Mouse (Mus musculus): ENCODE results near the gene Zfp385b. TPM values are rescaled to one million over a fixed set of nuclear protein-coding genes. Genes with fewer than 3 reads are reported as not detected.
A peak's percentile ranks its signal among the peaks of the same experiment; 100 is the strongest.

The Zfp385b gene
- polyA plus RNA-seq, 1 experiment from 2014 or later: 5.6 TPM

DNA sequence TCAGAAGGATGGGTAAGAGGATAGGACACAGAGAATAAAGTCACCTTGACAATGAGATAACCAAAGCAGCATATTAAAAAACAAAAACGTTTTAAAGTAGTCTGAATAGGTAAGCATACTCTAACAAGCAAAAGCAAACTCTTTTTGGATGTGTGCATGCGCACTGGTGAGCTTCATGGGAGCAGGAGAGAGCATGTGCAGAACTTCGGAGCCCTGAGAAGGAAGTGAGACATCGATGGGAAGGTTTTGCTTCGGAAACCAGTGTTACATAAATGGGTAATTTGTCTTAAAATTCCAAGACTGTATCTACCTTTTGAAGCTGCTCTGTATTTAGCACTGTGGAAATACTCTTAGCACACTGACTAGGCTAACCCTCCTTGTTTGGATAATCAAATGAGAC lies 137.2 kb downstream of the Zfp385b start:
- no peak overlapping the region for H3K4me3 ChIP-seq (ENCODE audit: low read depth, low read length)
- no peaks in the 10 kb centered on the region for H3K27me3 ChIP-seq (ENCODE audit: insufficient read depth, low read length)
- no peaks in the 10 kb centered on the region for H3K36me3 ChIP-seq (ENCODE audit: insufficient read depth)
- H3K9ac ChIP-seq: no peak overlapping the region
- H3K9me3 ChIP-seq (ENCODE audit: low read depth, low read length): no peaks in the 10 kb centered on the region
- TF ChIP-seq CTCF (IDR thresholded peaks at IDR 0.05; ENCODE audit: low read depth): no peak
- WGBS: 71% methylated on average over 5 of the region's 5 CpGs
- H3K4me2 ChIP-seq: no peak overlapping the region
- no peak overlapping the region for H3K27ac ChIP-seq (ENCODE audit: low read depth)
- no peak for ATAC-seq (ENCODE audit: insufficient read depth)
- no peak for DNase-seq
- H3K4me1 ChIP-seq (ENCODE audit: insufficient read depth): no peaks in the 10 kb centered on the region

DNA sequence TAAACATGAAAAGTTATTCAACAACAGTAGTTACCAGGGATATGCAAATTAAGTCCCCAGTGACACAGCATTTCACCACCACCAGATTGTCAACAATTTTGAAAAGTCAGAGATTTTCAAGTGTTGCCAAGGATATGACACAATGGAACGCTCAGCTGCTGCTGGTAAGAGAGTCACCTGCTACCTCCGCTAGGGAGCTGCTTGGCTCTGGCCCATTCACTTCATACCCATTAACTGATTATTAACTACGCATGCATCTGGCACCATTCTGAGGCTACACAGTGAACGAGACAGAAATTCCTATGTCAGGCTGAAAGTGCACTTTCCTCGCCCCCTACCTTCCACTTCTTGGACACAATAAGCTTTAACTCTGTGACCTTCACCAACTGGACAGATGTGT lies 137.7 kb downstream of the Zfp385b start:
- no peak for DNase-seq
- H3K9me3 ChIP-seq (ENCODE audit: low read depth, low read length): no peaks in the 10 kb centered on the region
- no peaks in the 10 kb centered on the region for H3K4me1 ChIP-seq (ENCODE audit: insufficient read depth)
- H3K4me3 ChIP-seq (ENCODE audit: low read depth, low read length): no peak overlapping the region
- 63% methylated on average over 5 of the region's 5 CpGs for WGBS
- H3K27me3 ChIP-seq (ENCODE audit: insufficient read depth, low read length): no peaks in the 10 kb centered on the region
- no peak for ATAC-seq (ENCODE audit: insufficient read depth)
- no peak overlapping the region for H3K9ac ChIP-seq
- no peaks in the 10 kb centered on the region for H3K36me3 ChIP-seq (ENCODE audit: insufficient read depth)
- no peak overlapping the region for H3K4me2 ChIP-seq
- no peak for TF ChIP-seq CTCF (IDR thresholded peaks at IDR 0.05; ENCODE audit: low read depth)
- no peak overlapping the region for H3K27ac ChIP-seq (ENCODE audit: low read depth)

DNA sequence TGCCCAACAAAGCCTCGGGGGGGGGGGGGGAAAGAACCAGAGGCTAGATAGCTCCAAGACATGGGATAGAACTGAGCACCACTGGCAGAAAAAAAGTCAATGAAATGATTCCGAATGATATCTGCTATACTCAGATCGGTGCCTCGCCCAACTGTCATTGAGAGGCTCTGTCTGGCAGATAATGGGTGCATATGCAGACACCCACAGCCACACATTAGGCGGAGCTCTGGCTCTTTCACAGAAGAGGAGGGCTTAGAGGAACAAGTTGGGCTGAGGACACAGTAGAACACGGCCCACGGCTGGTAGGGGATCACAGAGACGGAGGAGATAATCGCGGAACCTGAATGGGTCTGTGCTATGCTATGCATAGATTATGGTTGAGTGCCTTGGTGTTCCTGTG lies 145.7 kb downstream of the Zfp385b start:
- WGBS: 85% methylated on average over 10 of the region's 10 CpGs
- H3K27me3 ChIP-seq (ENCODE audit: insufficient read depth, low read length): no peaks in the 10 kb centered on the region
- H3K27ac ChIP-seq (ENCODE audit: low read depth): no peak overlapping the region
- no peak overlapping the region for H3K4me3 ChIP-seq (ENCODE audit: low read depth, low read length)
- TF ChIP-seq CTCF (IDR thresholded peaks at IDR 0.05; ENCODE audit: low read depth): no peak
- no peak overlapping the region for H3K4me2 ChIP-seq
- no peak for DNase-seq
- no peak for ATAC-seq (ENCODE audit: insufficient read depth)
- no peaks in the 10 kb centered on the region for H3K36me3 ChIP-seq (ENCODE audit: insufficient read depth)
- no peaks in the 10 kb centered on the region for H3K9me3 ChIP-seq (ENCODE audit: low read depth, low read length)
- no peaks in the 10 kb centered on the region for H3K4me1 ChIP-seq (ENCODE audit: insufficient read depth)
- no peak overlapping the region for H3K9ac ChIP-seq

DNA sequence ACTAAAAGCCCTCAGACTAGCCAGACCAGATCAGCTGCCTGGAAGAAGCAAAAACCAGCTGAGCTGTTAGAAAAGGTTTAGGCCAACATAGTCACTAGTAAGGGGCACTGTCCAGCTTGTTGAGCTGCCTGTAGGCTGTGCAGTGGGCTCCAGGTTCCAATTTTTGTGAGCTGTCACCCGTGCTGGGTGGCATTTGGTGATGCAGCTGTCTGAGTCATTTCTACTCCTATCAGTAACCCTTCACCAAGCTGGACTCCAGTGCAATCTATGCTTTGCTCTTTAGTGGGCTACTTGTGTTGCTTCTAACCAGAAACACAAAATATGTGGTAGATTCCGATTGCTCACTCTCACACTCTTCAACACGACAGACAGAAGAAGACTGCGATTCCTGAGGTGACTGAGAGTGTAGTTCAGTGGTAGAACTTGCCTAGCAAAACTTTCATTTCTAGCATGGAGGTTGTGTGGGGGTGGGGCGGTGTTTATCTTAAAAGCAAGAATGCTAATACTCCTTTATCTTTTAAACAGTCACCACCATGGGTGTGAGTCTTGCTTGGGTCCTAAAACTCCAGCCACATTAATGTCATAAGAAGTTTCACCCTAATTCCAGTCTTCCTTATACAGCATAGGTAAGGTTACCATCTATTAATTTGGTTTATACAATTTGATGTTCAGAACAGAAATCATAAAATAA lies 147.1 kb downstream of the Zfp385b start:
- no peak for ATAC-seq (ENCODE audit: insufficient read depth)
- no peak for DNase-seq

DNA sequence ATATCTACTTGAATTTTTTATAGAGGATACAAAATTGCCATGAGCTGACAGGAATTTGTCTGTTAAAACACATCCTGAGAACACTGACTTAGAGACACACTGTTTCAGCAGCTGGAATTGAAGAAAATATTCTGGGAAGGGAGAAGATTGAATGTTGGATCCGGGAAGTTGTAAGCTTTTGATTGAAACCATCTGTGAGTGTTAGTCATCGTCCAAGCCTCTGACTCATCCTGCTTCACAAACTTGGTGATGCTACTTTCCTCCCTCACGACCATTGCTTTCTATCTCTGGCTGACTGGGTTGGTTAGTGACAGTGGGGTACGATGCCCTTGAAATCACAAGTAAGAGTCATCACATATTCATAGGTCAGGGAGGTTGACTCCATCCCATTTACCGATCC lies 157.3 kb downstream of the Zfp385b start:
- H3K27me3 ChIP-seq (ENCODE audit: insufficient read depth, low read length): no peaks in the 10 kb centered on the region
- H3K9me3 ChIP-seq (ENCODE audit: low read depth, low read length): no peaks in the 10 kb centered on the region
- no peaks in the 10 kb centered on the region for H3K36me3 ChIP-seq (ENCODE audit: insufficient read depth)
- no peak for TF ChIP-seq CTCF (IDR thresholded peaks at IDR 0.05; ENCODE audit: low read depth)
- no peak overlapping the region for H3K4me3 ChIP-seq (ENCODE audit: low read depth, low read length)
- peak; percentile 19 for DNase-seq
- ATAC-seq (ENCODE audit: insufficient read depth): no peak
- WGBS: 61% methylated on average over 5 of the region's 5 CpGs
- H3K4me2 ChIP-seq: no peak overlapping the region
- H3K4me1 ChIP-seq (ENCODE audit: insufficient read depth): no peaks in the 10 kb centered on the region
- no peak overlapping the region for H3K9ac ChIP-seq
- H3K27ac ChIP-seq (ENCODE audit: low read depth): no peak overlapping the region

More for the DNA sequence above, 147.1 kb downstream of the Zfp385b start:
- Histone ChIP-seq H3K4me3 (ENCODE audit: low read depth, low read length) (no peak overlapping the region), H3K27me3 (ENCODE audit: insufficient read depth, low read length) (no peaks in the 10 kb centered on the region), H3K4me2 (no peak overlapping the region), H3K27ac (ENCODE audit: low read depth) (no peak overlapping the region), H3K9me3 (ENCODE audit: low read depth, low read length) (no peaks in the 10 kb centered on the region), H3K36me3 (ENCODE audit: insufficient read depth) (no peaks in the 10 kb centered on the region), H3K9ac (no peak overlapping the region), H3K4me1 (ENCODE audit: insufficient read depth) (no peaks in the 10 kb centered on the region)
- 79% methylated on average over 5 of the region's 5 CpGs for WGBS
- no peak for TF ChIP-seq CTCF (IDR thresholded peaks at IDR 0.05; ENCODE audit: low read depth)

DNA sequence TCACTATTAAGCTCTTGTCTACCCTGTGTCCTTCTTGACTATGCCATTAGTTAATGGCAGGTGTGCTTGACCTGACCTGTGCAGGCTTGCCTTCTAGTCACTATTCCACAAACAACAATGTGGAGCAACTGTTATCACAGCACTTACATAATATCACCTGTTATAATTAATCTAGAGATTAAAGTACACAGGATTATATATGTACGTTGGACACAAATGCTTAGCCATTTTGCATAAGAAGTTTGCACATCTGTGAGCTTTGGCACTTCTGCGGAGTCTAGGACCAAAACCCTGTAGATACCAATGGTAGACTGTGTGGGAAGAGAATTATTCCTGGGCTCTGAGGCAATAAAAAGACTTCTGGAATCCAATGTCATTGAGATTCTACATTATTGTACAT lies 165.8 kb downstream of the Zfp385b start:
- Histone ChIP-seq H3K27me3 (ENCODE audit: insufficient read depth, low read length) (no peaks in the 10 kb centered on the region), H3K4me2 (no peak overlapping the region), H3K9me3 (ENCODE audit: low read depth, low read length) (no peaks in the 10 kb centered on the region), H3K4me3 (ENCODE audit: low read depth, low read length) (no peak overlapping the region), H3K9ac (no peak overlapping the region), H3K36me3 (ENCODE audit: insufficient read depth) (no peaks in the 10 kb centered on the region), H3K27ac (ENCODE audit: low read depth) (no peak overlapping the region), H3K4me1 (ENCODE audit: insufficient read depth) (no peaks in the 10 kb centered on the region)
- ATAC-seq (ENCODE audit: insufficient read depth) (no peak), DNase-seq (no peak)
- no peak for TF ChIP-seq CTCF (IDR thresholded peaks at IDR 0.05; ENCODE audit: low read depth)
- 95% methylated on average over 2 of the region's 2 CpGs for WGBS

DNA sequence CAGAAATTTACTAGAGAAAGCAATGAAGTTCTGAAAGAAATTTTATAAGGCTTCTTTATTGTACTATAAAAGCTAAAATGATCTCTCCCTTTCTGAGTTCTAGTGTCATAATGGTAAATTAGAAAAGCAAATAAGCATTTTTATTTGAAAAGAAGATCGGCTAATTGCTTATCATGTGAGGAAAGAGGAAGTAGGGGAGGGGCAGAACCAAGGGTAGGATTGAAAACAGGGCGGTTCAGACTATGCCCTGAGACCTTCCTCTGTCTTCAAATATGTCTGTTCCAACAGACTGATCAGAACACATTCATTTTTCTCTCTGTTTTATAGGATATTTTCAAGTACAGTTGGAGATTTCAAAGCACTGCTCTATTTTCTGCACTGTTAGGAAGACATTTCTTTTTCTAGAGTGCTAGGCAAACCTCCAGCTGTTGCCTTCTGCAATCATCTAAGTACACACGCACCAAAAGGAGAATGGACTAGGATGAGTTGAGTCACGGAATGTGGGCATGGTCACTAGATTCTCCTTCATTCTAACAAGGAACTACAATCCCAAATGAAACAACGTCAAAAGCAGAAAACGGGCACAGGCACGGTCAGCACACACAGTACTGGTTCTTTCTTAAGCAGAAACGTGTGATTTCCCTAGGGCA lies 177.8 kb downstream of the Zfp385b start:
- no peaks in the 10 kb centered on the region for H3K4me1 ChIP-seq (ENCODE audit: insufficient read depth)
- no peak for DNase-seq
- no peak overlapping the region for H3K27ac ChIP-seq (ENCODE audit: low read depth)
- TF ChIP-seq CTCF (IDR thresholded peaks at IDR 0.05; ENCODE audit: low read depth): no peak
- no peaks in the 10 kb centered on the region for H3K9me3 ChIP-seq (ENCODE audit: low read depth, low read length)
- H3K36me3 ChIP-seq (ENCODE audit: insufficient read depth): no peaks in the 10 kb centered on the region
- H3K27me3 ChIP-seq (ENCODE audit: insufficient read depth, low read length): no peaks in the 10 kb centered on the region
- no peak overlapping the region for H3K9ac ChIP-seq
- 82% methylated on average over 8 of the region's 8 CpGs for whole genome bisulfite sequencing
- H3K4me3 ChIP-seq (ENCODE audit: low read depth, low read length): no peak overlapping the region
- H3K4me2 ChIP-seq: no peak overlapping the region
- ATAC-seq (ENCODE audit: insufficient read depth): no peak
